Mouse (Mus musculus) urinary bladder, adult 18-20 months (tissue): Measurements from ENCODE around the gene Spata22.
A peak's percentile ranks its signal among the peaks of the same experiment; 100 is the strongest.
"Not testable (repeated sequence)": the region's sequence is repeated elsewhere in the genome, so short reads cannot be mapped to it uniquely, and the experiment has no call there.

Experiments used
- DNase-seq, 2 experiments: peaks; one replicate each; pipeline ENCODE4 v3.0.0; 2022; ENCODE audit warnings: low spot score in 2 of 2, mixed read lengths in 2 of 2

The Spata22 gene

DNA sequence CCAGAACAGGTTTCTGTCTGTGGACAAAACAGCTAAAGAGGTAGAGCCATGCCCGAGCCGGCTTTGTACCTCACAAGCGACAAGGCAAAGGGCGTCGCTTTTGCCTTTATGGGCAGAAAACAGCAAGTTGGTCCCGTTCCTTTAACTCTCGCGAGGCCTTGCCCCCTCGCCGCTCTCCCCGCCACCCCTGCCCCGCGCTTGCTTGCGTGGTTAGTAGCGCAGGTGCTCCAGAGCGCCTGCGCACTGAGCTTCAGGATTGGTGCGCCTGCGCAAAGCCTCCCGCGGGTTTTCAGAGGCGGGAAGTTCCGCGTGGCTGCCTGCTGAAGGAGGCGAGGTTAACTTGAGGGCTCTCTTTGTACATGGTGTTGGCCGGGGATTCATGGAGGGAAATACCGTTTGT is at the start of gene Spata22, which contains the start of the genes Aspa and Gm49340:
Spata22 (plus strand) TSS at position 300 of the 400 bp plus-strand sequence.
Aspa (minus strand) TSS at position 155 of the 400 bp plus-strand sequence.
Gm49340 (plus strand) TSS at position 300 of the 400 bp plus-strand sequence.
- no peak for DNase-seq

DNA sequence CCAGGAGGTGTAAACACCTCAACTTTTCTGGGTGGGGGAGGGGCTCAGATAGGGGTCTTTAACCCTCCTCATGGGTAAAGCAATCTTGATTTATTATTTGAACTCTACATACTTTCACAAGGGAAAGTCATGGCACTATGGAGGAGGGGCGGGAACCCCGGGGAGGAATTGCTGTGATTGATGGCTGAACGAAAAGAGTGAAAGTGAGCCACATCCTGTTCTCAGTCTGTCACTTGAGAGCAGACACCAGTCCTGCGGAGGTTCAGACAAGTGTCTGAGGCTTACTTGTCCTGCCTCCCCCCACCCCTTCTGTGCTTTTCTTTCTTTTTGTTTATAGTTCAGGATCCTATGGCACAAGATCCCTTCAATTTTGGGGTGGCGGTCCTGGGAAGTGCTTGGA is 48.8 kb upstream of the Spata22 start:
- no peak for DNase-seq

DNA sequence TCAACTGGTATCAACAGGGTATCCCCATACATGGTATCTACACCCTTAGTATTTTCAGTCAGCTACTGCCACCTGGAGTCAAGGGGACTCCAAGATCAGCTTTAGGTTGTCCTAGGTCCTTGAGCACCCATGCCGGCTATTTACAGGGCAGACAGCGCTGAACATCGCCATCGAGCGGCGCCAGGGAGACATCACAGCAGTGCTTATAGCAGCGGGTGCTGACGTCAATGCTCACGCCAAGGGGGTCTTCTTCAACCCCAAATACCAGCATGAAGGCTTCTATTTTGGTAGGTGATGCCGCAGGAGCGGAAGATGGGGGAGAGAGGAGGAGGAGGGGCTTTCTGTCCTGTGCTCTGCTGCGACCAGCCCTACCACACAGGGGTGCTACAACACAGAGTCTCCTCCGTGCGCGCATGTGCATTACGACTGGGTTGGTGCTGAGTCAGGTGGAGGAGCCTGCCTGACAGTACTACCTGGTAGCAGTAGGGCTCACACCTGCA is 48.0 kb upstream of the Spata22 start:
- DNase-seq, result peak; percentile 43 to 62

DNA sequence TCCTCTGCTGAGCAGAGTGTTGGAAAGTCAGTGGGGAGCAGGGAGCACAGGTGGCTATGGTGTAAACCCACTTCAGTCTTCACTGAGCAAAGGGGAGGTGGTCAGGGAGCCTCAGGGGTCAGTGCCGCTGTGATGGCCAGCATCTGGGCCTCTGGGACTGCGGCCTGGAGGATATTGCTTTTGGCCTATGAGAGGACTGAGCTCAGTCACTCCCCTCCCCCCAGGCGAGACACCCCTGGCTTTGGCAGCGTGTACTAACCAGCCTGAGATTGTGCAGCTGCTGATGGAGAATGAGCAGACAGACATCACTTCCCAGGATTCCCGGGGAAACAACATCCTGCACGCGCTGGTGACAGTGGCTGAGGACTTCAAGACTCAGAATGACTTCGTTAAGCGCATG is 46.2 kb upstream of the Spata22 start:
- no peak for DNase-seq

DNA sequence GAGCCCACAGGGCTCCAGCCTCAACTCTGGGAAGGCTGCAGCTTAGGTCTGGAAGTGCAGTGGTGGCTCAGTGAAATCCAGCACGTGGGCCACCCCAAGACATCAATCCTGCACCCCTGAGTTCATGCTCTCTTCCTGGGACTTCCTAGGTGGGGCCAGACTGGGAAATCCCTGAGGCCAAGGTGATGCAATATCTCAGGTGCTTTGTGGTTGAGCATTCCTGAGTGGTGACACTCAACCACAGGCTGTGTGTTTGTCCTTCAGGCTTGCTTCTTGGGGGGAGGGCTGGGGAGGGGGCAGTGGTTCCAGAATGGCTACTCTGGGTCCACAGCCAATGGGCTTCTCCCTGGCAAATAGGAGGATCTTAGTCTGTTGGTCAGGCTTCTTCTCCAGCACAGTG is 45.6 kb upstream of the Spata22 start:
- no peak for DNase-seq

DNA sequence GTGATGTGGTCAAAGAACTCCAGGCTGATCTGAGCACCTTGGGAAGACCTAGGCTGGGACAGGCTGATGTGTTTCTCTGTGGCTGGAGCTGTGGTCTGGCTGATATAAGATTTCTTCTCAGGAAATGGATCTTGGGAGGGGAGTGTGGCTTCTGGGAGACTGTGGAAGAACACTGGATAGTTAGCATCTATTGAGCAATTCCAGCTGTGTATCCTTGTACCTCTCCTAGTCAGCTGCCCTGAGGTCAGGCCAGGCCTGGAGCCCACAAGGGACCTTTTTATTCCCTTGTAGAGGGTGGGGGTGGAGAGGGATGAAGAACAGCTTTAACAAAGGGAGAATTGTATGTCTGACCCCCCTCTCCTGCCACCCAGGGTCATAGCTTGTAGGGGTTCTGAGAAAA is 45.2 kb upstream of the Spata22 start:
- DNase-seq, result no peak

DNA sequence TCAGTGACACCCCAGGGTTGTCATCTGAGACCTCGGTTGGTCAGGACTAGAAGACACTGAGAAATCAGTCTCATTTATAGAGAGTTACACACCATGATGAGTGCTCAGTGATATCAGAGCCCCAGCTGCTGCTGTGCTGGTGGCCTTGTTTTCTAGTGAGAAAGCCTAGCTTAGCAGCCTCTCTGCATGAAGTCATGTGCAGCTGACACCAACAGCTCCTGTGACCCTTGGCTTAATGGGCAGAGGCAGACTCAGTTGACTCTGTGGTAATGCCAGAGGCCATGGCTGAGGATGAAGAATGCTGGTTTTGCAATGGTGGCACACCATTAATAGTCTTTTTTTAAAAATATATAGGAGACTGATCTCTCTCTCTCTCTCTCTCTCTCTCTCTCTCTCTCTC is 39.9 kb upstream of the Spata22 start:
- no peak for DNase-seq

DNA sequence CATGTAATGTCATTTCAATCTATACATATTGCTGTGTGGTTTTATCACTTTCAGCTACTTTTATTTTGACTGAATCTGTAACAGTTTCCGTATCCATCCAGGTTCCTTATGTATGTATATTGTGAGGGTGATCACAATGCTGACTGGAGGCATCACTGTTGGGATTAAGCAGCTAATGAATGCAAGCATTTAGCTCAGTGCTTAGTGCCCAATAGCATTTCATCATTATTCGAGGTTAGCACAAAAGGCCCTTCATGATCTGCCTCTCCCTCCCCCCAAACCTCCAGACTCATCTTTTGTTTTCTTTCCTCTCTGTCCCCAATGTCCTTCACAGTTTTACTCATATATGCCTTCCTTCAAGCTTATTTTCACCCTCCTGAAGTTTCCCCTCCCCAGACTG is 26.4 kb upstream of the Spata22 start:
- DNase-seq, result no peak

DNA sequence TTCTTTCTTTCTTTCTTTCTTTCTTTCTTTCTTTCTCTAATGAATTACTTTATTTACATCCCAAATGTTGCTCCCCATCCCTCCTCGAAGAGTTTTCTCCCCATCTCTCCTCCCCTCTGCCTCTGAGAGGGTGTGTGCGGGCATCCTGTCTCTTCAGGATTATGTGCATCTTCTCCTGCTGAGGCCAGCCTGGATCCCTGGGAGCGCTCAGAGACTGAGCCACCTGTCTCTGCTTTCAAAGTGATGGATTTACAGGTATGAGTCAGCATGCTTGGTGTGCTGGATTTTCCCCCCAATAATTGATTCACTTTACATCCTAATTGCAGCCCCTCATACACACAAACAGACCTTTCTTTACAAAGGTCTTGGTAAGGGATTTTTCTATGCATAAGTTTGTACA is 13.6 kb upstream of the Spata22 start:
- DNase-seq, result no peak

DNA sequence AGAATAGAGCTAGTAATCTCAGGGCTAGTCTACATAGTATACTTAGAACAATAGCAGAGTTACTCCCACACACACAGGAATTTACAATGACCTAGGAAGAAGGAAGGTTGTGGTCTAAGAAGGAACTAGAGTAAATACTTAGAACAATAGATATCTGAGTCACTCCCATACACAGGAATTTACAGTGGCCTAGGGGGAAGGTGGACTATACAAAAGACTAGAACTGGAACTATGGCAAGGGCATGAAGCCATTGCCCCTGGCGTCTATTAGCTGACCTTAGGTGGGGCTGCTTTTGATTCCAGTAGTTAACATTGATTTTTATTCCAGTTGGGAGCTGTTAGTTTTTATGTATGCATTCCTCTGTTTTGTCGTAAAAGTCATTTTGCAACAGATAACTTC is 11.0 kb upstream of the Spata22 start:
- DNase-seq, result not testable (repeated sequence)

DNA sequence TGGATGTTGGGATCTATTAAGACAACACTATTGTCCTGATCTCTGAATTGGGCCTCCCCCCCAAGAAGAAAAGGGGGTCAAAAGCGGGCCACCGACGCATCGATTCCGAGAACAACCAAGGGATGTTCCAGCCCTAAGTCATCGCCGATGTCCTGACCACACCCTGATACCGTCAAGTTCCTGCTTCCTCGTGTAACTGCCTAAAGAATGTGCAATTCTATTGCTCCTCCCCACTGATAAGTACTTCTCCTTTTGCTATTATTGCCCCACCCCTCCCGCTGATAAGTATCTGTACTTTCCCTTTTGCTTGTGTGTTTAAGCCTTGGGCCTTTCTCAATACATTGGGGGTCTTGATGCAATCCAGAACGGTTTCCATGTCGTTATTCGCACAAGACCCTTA is 8.5 kb upstream of the Spata22 start:
- DNase-seq, result not testable (repeated sequence)

DNA sequence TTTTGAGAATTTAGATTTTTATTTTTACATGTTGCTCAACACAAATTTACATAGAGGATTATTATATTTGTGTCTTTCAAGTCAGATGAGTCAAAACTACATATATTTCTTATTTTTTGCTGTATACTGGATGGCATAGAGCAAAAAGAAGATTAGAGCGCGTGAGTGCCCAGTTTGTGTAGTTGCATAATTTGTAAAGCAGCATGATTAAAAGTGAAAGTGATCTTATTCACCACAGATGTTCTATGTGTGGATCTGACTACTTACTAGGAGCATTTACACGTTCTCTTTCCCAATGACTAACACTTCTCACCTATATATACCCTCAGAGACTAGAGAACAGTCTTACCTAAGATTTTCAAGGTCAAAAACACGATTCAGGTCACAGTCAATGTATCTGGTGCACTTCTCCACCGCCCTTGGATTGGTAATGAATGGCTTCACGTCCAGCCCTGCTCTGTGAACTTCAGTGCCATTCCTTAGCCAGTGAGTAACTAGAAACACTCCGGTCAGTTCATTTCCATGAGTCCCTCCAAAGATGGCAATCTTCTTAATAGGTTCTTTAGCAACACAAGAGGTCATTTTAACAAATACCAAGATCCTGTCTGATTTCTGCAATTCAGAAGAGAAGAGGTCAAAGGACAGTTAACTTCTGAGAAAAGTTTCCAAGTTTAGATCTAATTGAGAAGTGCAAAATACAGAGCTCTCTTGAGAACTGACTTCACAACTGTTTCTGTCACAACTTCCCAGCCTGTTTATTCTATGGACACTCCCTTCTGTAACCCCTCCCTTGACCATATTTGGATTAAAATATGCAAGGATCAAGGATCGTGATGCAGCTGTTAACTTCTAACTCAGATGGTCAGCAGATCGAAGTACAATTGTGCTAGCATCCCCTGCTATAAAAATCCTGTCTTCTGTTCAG is 5.4 kb upstream of the Spata22 start:
- DNase-seq, result no peak

DNA sequence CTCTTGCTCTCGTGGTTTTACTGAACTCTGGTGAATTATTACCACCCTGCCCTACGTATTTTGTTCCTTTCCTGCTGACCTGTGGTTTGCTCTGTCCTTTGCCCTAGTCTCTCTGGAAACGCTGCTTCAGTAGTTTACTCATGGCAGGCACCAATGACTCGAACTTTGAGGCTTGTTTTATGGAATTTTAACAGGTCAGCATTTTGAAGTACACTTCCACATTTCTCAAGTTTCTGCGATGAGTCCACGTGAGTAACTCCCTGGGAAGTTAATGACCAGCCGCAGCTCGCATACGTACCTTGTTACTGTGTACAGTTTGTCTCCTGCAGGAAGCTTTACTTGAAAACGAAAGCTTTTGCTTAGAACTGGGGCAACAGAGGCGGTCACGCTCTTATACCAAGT is 3.1 kb upstream of the Spata22 start:
- DNase-seq, result peak; percentile 14 to 16

DNA sequence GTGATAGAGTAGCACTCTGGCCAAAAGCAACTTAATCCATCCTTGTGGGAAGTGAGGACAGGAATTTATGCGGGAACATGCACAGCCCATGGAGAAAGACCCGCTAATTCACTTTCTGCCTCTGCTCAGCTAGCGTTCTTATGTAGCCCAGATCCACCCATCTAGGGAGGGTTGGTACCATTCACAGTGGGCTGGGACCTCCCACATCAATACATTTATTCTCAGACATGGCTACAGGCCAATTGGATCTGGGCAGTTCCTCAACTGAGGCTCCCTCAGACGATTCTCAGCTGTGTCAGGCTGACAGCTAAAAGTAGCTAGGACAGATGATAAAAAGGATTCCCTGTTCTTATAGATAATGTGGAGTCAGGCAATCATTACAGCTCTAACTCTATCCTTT is 2.2 kb upstream of the Spata22 start:
- no peak for DNase-seq

DNA sequence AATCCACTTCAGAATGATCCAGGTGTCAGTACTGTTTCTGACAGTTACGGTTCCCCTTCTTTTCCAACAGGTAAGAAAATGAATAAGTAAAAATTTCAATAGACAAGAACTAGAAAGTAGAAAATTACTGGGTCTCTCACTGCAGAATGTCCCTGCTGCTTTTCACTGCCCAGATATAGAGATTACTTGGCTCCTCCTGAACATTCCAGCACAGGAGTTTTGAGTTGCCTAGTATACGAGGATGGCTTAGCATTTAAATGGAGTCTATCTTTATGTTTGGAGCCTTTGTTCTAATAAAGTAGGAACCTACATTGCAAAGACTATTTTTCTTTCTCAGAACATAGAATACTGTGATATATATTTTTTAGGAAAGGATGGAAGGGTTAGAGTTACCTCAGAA is 3.8 kb downstream of the Spata22 start:
- DNase-seq, result no peak

DNA sequence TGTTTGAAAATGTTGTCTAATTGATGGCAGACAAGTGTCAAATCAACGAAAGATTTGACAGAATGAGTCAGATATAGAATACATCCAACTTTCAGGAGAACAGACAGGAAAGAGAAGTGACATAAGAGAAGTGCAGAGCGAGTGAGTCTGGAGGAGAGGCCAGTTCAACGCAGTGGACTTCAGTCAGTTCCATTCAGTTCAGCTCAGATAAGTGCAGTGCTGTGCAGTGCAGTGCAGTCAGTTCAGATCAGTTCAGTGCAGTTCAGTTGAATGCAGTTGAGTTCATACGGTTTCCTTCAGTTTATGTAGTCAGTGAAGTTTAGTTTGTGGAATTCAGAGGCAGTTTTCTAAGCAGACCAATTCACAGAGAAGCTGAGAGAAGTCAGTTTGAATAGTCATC is 7.4 kb downstream of the Spata22 start:
- DNase-seq, result no peak

DNA sequence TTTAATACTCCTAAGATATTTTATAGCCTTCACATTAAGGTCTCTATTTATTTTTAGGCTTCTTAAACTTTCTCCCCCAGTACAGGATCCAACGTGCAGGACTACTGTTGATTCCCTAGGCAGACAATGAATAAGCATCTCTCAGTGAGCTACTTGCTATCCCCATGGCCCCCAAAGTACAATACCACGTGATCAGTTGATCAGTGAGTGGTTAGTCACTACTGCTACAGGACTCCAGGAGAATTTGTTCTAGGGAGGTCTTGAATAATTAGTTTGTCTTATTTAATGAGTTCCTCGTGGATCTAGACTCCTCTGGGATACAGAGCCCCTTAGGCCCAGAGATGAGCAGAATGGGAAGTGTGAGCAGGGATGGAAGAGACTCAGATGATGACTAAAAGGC is 20.9 kb downstream of the Spata22 start, which contains the start of gene Olfr20:
Olfr20 (plus strand) TSS at position 301 of the 400 bp plus-strand sequence.
- no peak for DNase-seq

DNA sequence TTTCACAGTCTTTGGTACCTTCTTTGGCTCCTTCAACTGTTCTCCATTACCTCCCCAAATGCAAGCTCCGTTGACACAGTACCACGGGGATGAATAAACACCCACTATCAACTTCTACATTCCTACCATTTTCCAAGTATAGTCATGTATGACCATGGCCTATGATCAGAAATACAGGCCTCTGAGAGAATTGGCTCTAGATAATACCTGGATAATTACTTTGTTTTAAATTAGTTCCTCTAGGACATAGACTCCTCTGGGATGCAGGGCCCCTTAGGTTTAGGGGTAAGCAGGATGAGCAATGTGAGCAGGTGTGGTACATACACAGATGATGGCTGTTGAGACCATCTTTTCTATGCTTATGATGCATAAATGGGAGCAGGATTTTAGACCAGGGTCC is 41.4 kb downstream of the Spata22 start, which contains the start of gene Olfr376:
Olfr376 (plus strand) TSS at position 301 of the 400 bp plus-strand sequence.
- DNase-seq, result no peak

DNA sequence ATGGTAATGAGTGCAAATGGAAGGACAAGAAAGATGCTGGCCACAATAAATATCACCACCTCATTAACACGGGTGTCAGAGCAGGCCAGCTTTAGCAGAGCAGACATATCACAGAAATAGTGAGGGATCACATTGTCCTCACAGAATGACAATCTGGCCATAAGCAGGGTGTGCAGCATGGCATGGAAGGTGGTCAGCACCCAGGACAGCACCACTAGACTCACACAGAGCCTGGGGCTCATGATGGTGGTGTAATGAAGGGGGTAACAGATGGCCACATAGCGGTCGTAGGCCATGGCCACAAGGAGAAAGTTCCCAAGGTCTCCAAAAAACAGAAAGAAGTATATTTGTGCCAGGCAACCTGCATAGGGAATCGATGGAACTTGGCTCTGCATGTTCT is 65.8 kb downstream of the Spata22 start:
- DNase-seq, result no peak
